In genomic region chr1:191095019-191095418, GRCm38 (mm10) we compare ENCODE assay signal across 15 mouse cellular contexts. TPM values are rescaled to one million over a fixed set of nuclear protein-coding genes. Genes with fewer than 3 reads are reported as not detected.
A peak's percentile ranks its signal among the peaks of the same experiment; 100 is the strongest.
DNase-seq lines count a peak whose midpoint lies in the region; ATAC-seq and TF ChIP-seq lines count a peak whose summit lies in the region.
"Had no signal": no experiment of that assay in that cellular context is flagged by ENCODE, and none has a peak within 500 bp of the region (broad histone marks: within the 10 kb centered on the region; RNA-seq: fewer than 3 reads in every experiment).

No protein-coding gene starts in this region.

- no peak overlapping the region for H3K4me2 ChIP-seq in forebrain, embryonic 14.5 days (ENCODE audit: low read length)
- H3K4me2 ChIP-seq: embryonic facial prominence, embryonic 13.5 days; hindbrain, embryonic 12.5 days had no signal

- no peak overlapping the region for H3K4me3 ChIP-seq in spleen, adult 2 months (ENCODE audit: extremely low read depth, insufficient read depth, insufficient read length)
- no peak overlapping the region for H3K4me3 ChIP-seq in bone marrow, adult 2 months (replicated peaks; ENCODE audit: control insufficient read depth, low read depth, low read length)
- H3K4me3 ChIP-seq in forebrain, embryonic 14.5 days (ENCODE audit: low read depth, low read length) = no peak overlapping the region
- H3K4me3 ChIP-seq: embryonic facial prominence, embryonic 13.5 days; hindbrain, embryonic 12.5 days; myocyte had no signal

- no peak for TF ChIP-seq POLR2A in spleen, adult 2 months (IDR thresholded peaks at IDR 0.05; ENCODE audit: low read depth, low read length)
- TF ChIP-seq POLR2A in bone marrow, adult 2 months (IDR thresholded peaks at IDR 0.05; ENCODE audit: borderline replicate concordance, control insufficient read depth, low read depth, low read length) = no peak

- 67% methylated on average over 9 of the region's 9 CpGs for WGBS in spleen, adult 2 months
- WGBS in bone marrow, adult 2 months = 57% methylated on average over 9 of the region's 9 CpGs
- 79% methylated on average over 9 of the region's 9 CpGs for WGBS in forebrain, embryonic 14.5 days

- no peak overlapping the region for H3K27ac ChIP-seq in spleen, adult 2 months (ENCODE audit: insufficient read depth, low read length)
- no peak overlapping the region for H3K27ac ChIP-seq in bone marrow, adult 2 months (ENCODE audit: control insufficient read depth, insufficient read depth, low read depth, low read length, poor library complexity)
- H3K27ac ChIP-seq in forebrain, embryonic 14.5 days (ENCODE audit: low read depth, low read length) = no peak overlapping the region
- H3K27ac ChIP-seq: embryonic facial prominence, embryonic 13.5 days; hindbrain, embryonic 12.5 days had no signal

- no peaks in the 10 kb centered on the region for H3K9me3 ChIP-seq in forebrain, embryonic 14.5 days (replicated peaks; ENCODE audit: control insufficient read depth, low read length)
- H3K9me3 ChIP-seq: embryonic facial prominence, embryonic 13.5 days; hindbrain, embryonic 12.5 days had no signal

- no peak for ATAC-seq in forebrain, embryonic 14.5 days

- no peaks in the 10 kb centered on the region for H3K36me3 ChIP-seq in spleen, adult 2 months (ENCODE audit: control insufficient read depth, insufficient read depth, low read length)
- H3K36me3 ChIP-seq in splenic B cell, adult 2 months (ENCODE audit: control insufficient read depth, insufficient read depth, low read length, poor library complexity, severe bottlenecking) = no peaks in the 10 kb centered on the region
- H3K36me3 ChIP-seq in forebrain, embryonic 14.5 days (ENCODE audit: control insufficient read depth, insufficient read depth, low read length) = no peaks in the 10 kb centered on the region
- H3K36me3 ChIP-seq: embryonic facial prominence, embryonic 13.5 days; hindbrain, embryonic 12.5 days had no signal

- peak; percentile 37; the same call in 1 of the 2 replicates for TF ChIP-seq CTCF in spleen, adult 2 months (IDR thresholded peaks at IDR 0.05; ENCODE audit: extremely low read depth, insufficient read depth, insufficient read length, insufficient replicate concordance)
- TF ChIP-seq CTCF in bone marrow, adult 2 months (IDR thresholded peaks at IDR 0.05; ENCODE audit: control insufficient read depth, insufficient read depth, low read length) = peak; percentile 77

- H3K9ac ChIP-seq in forebrain, embryonic 14.5 days (ENCODE audit: low read length) = no peak overlapping the region
- H3K9ac ChIP-seq: embryonic facial prominence, embryonic 13.5 days; hindbrain, embryonic 12.5 days had no signal

- peak; percentile 47 to 49 for DNase-seq in kidney, postnatal 4 days
- no peak for DNase-seq in kidney, postnatal 14 days
- DNase-seq in spleen, adult 2 months (ENCODE audit: low read depth in 1 of 2, low spot score in 2 of 2) = no peak
- no peak for DNase-seq in spleen, adult 18-20 months
- peak; percentile 42 for DNase-seq in splenic B cell, adult 2 months (ENCODE audit: low read depth, low spot score)
- DNase-seq in forebrain, embryonic 14.5 days (ENCODE audit: low spot score) = no peak
- DNase-seq: adrenal gland, postnatal 36 days; cerebellum, adult 9-10 months; thymus, postnatal 36 days had no signal

- peaks cover 10% of the 10 kb centered on the region for H3K27me3 ChIP-seq in spleen, adult 2 months (ENCODE audit: control insufficient read depth, insufficient read depth, low read length)
- no peaks in the 10 kb centered on the region for H3K27me3 ChIP-seq in splenic B cell, adult 2 months (ENCODE audit: control insufficient read depth, insufficient read depth, low read length, poor library complexity, severe bottlenecking)
- H3K27me3 ChIP-seq in forebrain, embryonic 14.5 days (replicated peaks; ENCODE audit: control insufficient read depth, insufficient read depth, low read length) = peaks cover 14% of the 10 kb centered on the region; the same call in 1 of the 2 replicates

- H3K4me1 ChIP-seq in spleen, adult 2 months (ENCODE audit: control insufficient read depth, insufficient read depth, insufficient read length) = peaks cover 9% of the 10 kb centered on the region
- H3K4me1 ChIP-seq in bone marrow, adult 2 months (ENCODE audit: control insufficient read depth, insufficient read depth, low read length) = no peaks in the 10 kb centered on the region
- no peaks in the 10 kb centered on the region for H3K4me1 ChIP-seq in forebrain, embryonic 14.5 days (ENCODE audit: control insufficient read depth, insufficient read depth, low read length)

RNA-seq across cellular contexts. Expression of gene Batf3, which starts 2.6 kb away (rescaled TPM):
- polyA plus RNA-seq in spleen, adult 2 months (2012; rRNA removed) = 22.7 and 30.7 TPM in 2 replicates
- polyA plus RNA-seq in bone marrow, adult 2 months (2011; ENCODE audit: insufficient read depth, insufficient read length, low replicate concordance, missing spikeins) = 2.9 and 3.8 TPM in 2 replicates
- polyA plus RNA-seq in forebrain, embryonic 14.5 days (2014; fragmentation: Nextera tagmentation; extraction: Ambion mirVana) = 1.6 and 1.8 TPM in 2 replicates

RNA-seq across cellular contexts. Expression of gene Nsl1, which starts 32.2 kb away (rescaled TPM):
- 1.4 and 3.5 TPM in 2 replicates for polyA plus RNA-seq in spleen, adult 2 months (2012; rRNA removed)
- 5.5 and 10.6 TPM in 2 replicates for polyA plus RNA-seq in bone marrow, adult 2 months (2011; ENCODE audit: insufficient read depth, insufficient read length, low replicate concordance, missing spikeins)
- 6.9 and 7.3 TPM in 2 replicates for polyA plus RNA-seq in forebrain, embryonic 14.5 days (2014; fragmentation: Nextera tagmentation; extraction: Ambion mirVana)

RNA-seq across cellular contexts. Expression of gene Tatdn3, which starts 32.3 kb away (rescaled TPM):
- polyA plus RNA-seq in spleen, adult 2 months (2012; rRNA removed) = 2.2 and 2.6 TPM in 2 replicates
- 11.1 and 29.6 TPM in 2 replicates for polyA plus RNA-seq in bone marrow, adult 2 months (2011; ENCODE audit: insufficient read depth, insufficient read length, low replicate concordance, missing spikeins)
- 10.0 and 10.4 TPM in 2 replicates for polyA plus RNA-seq in forebrain, embryonic 14.5 days (2014; fragmentation: Nextera tagmentation; extraction: Ambion mirVana)

RNA-seq across cellular contexts. Expression of gene Spata45, which starts 58.6 kb away (rescaled TPM):
- not detected in 2 replicates for polyA plus RNA-seq in spleen, adult 2 months (2012; rRNA removed)
- polyA plus RNA-seq in bone marrow, adult 2 months (2011; ENCODE audit: insufficient read depth, insufficient read length, low replicate concordance, missing spikeins) = not detected in 2 replicates
- not detected in 2 replicates for polyA plus RNA-seq in forebrain, embryonic 14.5 days (2014; fragmentation: Nextera tagmentation; extraction: Ambion mirVana)
- polyA plus RNA-seq: embryonic facial prominence, embryonic 13.5 days; frontal cortex, adult 2 months; hindbrain, embryonic 12.5 days; large intestine, adult 2 months; myocyte had no signal

Comparison
In these comparisons a context has a peak if more than half of its experiments do, and no peak if none do; other contexts are left out.
1. DNase-seq: peak in kidney, postnatal 4 days (2 of 2) and splenic B cell, adult 2 months (single experiment); none in kidney, postnatal 14 days (single experiment), spleen, adult 2 months (0 of 2), spleen, adult 18-20 months (0 of 2) and forebrain, embryonic 14.5 days (single experiment).